ENCODE assay signal across 12 mouse cellular contexts in the genomic region with DNA sequence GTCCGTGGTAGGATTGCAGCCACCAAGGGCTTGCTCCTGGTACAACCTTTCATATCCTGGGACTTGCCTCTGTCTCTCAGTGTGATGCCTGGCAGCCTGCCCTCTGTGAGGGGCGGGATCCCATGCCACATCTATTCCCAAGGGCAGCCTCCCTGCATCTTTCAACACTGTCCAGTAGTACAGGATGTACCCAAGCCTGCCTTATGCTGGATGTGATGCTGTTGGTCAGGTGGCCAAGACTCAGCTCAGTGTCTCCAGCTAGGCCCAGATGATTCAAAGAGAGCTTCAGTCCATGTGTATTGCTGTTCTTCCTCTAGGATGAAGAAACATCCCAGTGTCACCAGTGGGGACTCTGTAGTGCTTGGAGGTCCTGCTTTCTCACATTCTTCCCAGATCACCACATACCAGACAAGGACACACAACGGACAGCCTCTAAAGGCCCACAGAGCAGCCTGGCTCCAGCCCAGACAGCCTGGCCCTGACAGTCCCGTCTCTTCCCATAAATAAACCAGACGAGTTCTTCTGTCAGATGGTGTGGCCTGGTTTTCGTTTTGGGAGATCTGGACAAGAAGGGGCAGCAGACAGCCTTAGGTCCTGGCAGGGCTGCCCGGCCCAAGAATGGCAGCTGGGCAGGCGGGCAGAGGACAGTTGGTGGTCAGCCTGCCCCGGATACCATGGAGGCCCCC. TPM values are rescaled to one million over a fixed set of nuclear protein-coding genes. Genes with fewer than 3 reads are reported as not detected.
DNase-seq lines count a peak whose midpoint lies in the region; ATAC-seq and TF ChIP-seq lines count a peak whose summit lies in the region.
"Had no signal": no experiment of that assay in that cellular context is flagged by ENCODE, and none has a peak within 500 bp of the region (broad histone marks: within the 10 kb centered on the region; RNA-seq: fewer than 3 reads in every experiment).

No protein-coding gene starts in this region.

- H3K9ac ChIP-seq in lung, embryonic 16.5 days (ENCODE audit: low read length), result no peak overlapping the region
- no peak overlapping the region; the same call in 1 of the 2 replicates for H3K9ac ChIP-seq in heart, embryonic 16.5 days (ENCODE audit: low read length)
- H3K9ac ChIP-seq in stomach, postnatal 0 days (ENCODE audit: low read length), result no peak overlapping the region

- no peak for TF ChIP-seq CTCF in lung, adult 2 months (IDR thresholded peaks at IDR 0.05; ENCODE audit: insufficient read depth, low read length)
- TF ChIP-seq CTCF in stomach, postnatal 0 days (IDR thresholded peaks at IDR 0.05; ENCODE audit: low read depth), result no peak

- H3K4me2 ChIP-seq in lung, embryonic 16.5 days (ENCODE audit: low read depth, low read length), result no peak overlapping the region
- peak overlapping the region; percentile 26; the same call in 1 of the 2 replicates for H3K4me2 ChIP-seq in heart, embryonic 16.5 days (ENCODE audit: low read depth, low read length)
- H3K4me2 ChIP-seq in stomach, postnatal 0 days (replicated peaks; ENCODE audit: low read depth), result no peak overlapping the region

- H3K9me3 ChIP-seq in lung, embryonic 16.5 days (ENCODE audit: control insufficient read depth, low read length), result no peaks in the 10 kb centered on the region
- no peaks in the 10 kb centered on the region for H3K9me3 ChIP-seq in heart, embryonic 16.5 days (replicated peaks; ENCODE audit: control insufficient read depth, low read length)
- no peaks in the 10 kb centered on the region for H3K9me3 ChIP-seq in stomach, postnatal 0 days (ENCODE audit: control insufficient read depth, low read length)

- DNase-seq in cerebellum, adult 9-10 months, result no peak
- DNase-seq in lung, adult 2 months, result no peak
- DNase-seq in stomach, postnatal 0 days (ENCODE audit: low spot score), result no peak
- no peak for DNase-seq in ovary, postnatal 14 days (ENCODE audit: low spot score)
- DNase-seq: kidney, postnatal 4 days had no signal

- no peak overlapping the region for H3K4me3 ChIP-seq in lung, embryonic 16.5 days (ENCODE audit: low read length)
- no peak overlapping the region for H3K4me3 ChIP-seq in lung, adult 2 months (replicated peaks; ENCODE audit: extremely low read depth, low read depth, low read length)
- H3K4me3 ChIP-seq in heart, embryonic 16.5 days (ENCODE audit: low read length), result no peak overlapping the region
- H3K4me3 ChIP-seq in stomach, postnatal 0 days (ENCODE audit: low read depth, low read length), result no peak overlapping the region
- H3K4me3 ChIP-seq: erythroblast, embryonic 14.5 days had no signal

- no peaks in the 10 kb centered on the region for H3K36me3 ChIP-seq in lung, embryonic 16.5 days (ENCODE audit: control insufficient read depth, insufficient read depth, low read length)
- H3K36me3 ChIP-seq in heart, embryonic 16.5 days (ENCODE audit: control insufficient read depth, insufficient read depth), result no peaks in the 10 kb centered on the region
- no peaks in the 10 kb centered on the region for H3K36me3 ChIP-seq in stomach, postnatal 0 days (ENCODE audit: control insufficient read depth, insufficient read depth, low read length)

- ATAC-seq in cerebellum, adult (ENCODE audit: insufficient number of reproducible peaks, low FRiP score, low TSS enrichment), result peak; percentile 61
- peak; percentile 81 for ATAC-seq in lung, embryonic 16.5 days (ENCODE audit: low read depth)
- peak; percentile 75 for ATAC-seq in heart, embryonic 16.5 days (replicated peaks; ENCODE audit: extremely low read depth, insufficient read depth, low FRiP score)
- ATAC-seq in stomach, postnatal 0 days (ENCODE audit: low FRiP score, low TSS enrichment), result peak; percentile 35; the same call in 1 of the 2 replicates
- no peak for ATAC-seq in megakaryocyte, adult 5-6 weeks (ENCODE audit: poor library complexity, severe bottlenecking)

- H3K4me1 ChIP-seq in lung, embryonic 16.5 days (replicated peaks; ENCODE audit: control insufficient read depth, insufficient read depth, low read length), result peaks cover 8% of the 10 kb centered on the region
- peaks cover under 1% of the 10 kb centered on the region; the same call in 1 of the 2 replicates for H3K4me1 ChIP-seq in lung, adult 2 months (ENCODE audit: control insufficient read depth, insufficient read depth, low read length)
- H3K4me1 ChIP-seq in heart, embryonic 16.5 days (ENCODE audit: control insufficient read depth, insufficient read depth, low read length), result peaks cover 22% of the 10 kb centered on the region
- H3K4me1 ChIP-seq in stomach, postnatal 0 days (replicated peaks; ENCODE audit: control insufficient read depth, insufficient read depth), result no peaks in the 10 kb centered on the region

- no peak for TF ChIP-seq POLR2A in lung, adult 2 months (IDR thresholded peaks at IDR 0.05; ENCODE audit: borderline replicate concordance, extremely low read depth, low read depth, low read length)

- 60% methylated on average over 9 of the region's 9 CpGs for WGBS in lung, embryonic 16.5 days
- 51% methylated on average over 9 of the region's 9 CpGs for WGBS in lung, adult 2 months
- WGBS in heart, embryonic 16.5 days, result 38% methylated on average over 9 of the region's 9 CpGs
- 52% methylated on average over 9 of the region's 9 CpGs for WGBS in stomach, postnatal 0 days

- no peaks in the 10 kb centered on the region for H3K27me3 ChIP-seq in lung, embryonic 16.5 days (ENCODE audit: control insufficient read depth, insufficient read depth, low read depth, low read length)
- no peaks in the 10 kb centered on the region for H3K27me3 ChIP-seq in heart, embryonic 16.5 days (ENCODE audit: control insufficient read depth, insufficient read depth, low read length)
- no peaks in the 10 kb centered on the region for H3K27me3 ChIP-seq in stomach, postnatal 0 days (ENCODE audit: control insufficient read depth, insufficient read depth, low read length)

- no peak overlapping the region for H3K27ac ChIP-seq in lung, embryonic 16.5 days (ENCODE audit: low read length)
- H3K27ac ChIP-seq in heart, embryonic 16.5 days (ENCODE audit: low read length), result peak overlapping the region; percentile 86
- H3K27ac ChIP-seq in stomach, postnatal 0 days (replicated peaks), result no peak overlapping the region; the same call in 1 of the 2 replicates
- H3K27ac ChIP-seq: macrophage had no signal

- TF ChIP-seq EP300 in stomach, postnatal 0 days (optimal IDR thresholded peaks at IDR 0.05), result no peak

RNA-seq across cellular contexts. Expression of a gene that starts 52.0 kb away (rescaled TPM):
- 14.0 and 16.3 TPM in 2 replicates for polyA plus RNA-seq in lung, embryonic 16.5 days (2015; fragmentation: Nextera tagmentation; extraction: Ambion mirVana)
- polyA plus RNA-seq in lung, adult 2 months (2012; rRNA removed), result 27.4 and 32.8 TPM in 2 replicates
- 8.2 and 9.8 TPM in 2 replicates for polyA plus RNA-seq in heart, embryonic 16.5 days (2015; fragmentation: Nextera tagmentation; extraction: Ambion mirVana)
- polyA plus RNA-seq in stomach, postnatal 0 days (2015; fragmentation: Nextera tagmentation; extraction: Ambion mirVana), result 10.3 and 12.2 TPM in 2 replicates
- total RNA-seq in megakaryocyte, adult 5-6 weeks (2015), result 0.21 and 0.27 TPM in 2 replicates
- total RNA-seq in megakaryocyte, adult 5-6 weeks (2017), result 0.11 and 0.12 TPM in 2 replicates
- total RNA-seq: MEL had no signal
- polyA plus RNA-seq: erythroblast, embryonic 14.5 days; macrophage had no signal
